Mouse (Mus musculus): ENCODE data around the gene Irs1.

DNA sequence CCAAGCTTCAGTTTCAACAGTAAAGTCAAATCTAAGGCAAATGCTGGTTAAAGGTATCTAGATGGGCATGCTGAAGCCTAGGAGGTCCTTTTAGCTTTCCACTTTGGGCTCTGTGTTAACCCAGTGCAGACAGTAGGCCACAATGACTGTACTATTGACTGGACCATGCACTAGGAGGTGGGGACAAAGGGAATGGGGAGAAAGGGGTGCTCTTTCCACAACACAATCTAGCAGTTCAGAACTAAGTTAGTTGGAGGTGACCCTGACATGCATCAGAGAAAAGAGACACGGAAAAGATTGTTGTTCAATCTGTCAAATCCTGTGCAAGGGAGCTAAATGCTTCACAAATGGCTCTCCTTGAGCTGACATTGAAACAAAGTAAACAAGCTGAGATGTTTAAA lies 7.3 kb downstream of the Irs1 start:
- TF ChIP-seq CTCF (IDR thresholded peaks at IDR 0.05; ENCODE audit: low read depth) (no peak), EP300 (IDR thresholded peaks at IDR 0.05; ENCODE audit: low read depth) (no peak)
